Mouse (Mus musculus): ENCODE results near the gene Cd38.

- TF ChIP-seq CTCF (IDR thresholded peaks at IDR 0.05; ENCODE audit: insufficient read depth, low read length), result no peak
- TF ChIP-seq POLR2A (IDR thresholded peaks at IDR 0.05; ENCODE audit: borderline replicate concordance, extremely low read depth, low read depth, low read length), result no peak
These were observed 41.0 kb upstream of the Cd38 start for GRCm38 (mm10) chr5:43827366-43827765.

Measured in lung, adult 2 months (tissue).